Mouse (Mus musculus) forebrain, embryonic 14.5 days (tissue): ENCODE data around the gene Irs2. TPM values are rescaled to one million over a fixed set of nuclear protein-coding genes. Genes with fewer than 3 reads are reported as not detected.

Source experiments
- ATAC-seq: fragments of 200-750 bp; cut with Nextera tagmentation; 2 replicates; pipeline ENCODE4 v1.8.0; 2017; ENCODE audit warnings: mild to moderate bottlenecking, moderate library complexity
- DNase-seq: peaks from one replicate; pipeline ENCODE4 v3.0.0-alpha.2; 2015; ENCODE audit warnings: low spot score
- H3K27ac ChIP-seq: fragments of 300-500 bp; sonication (generic); 2 replicates; pipeline ENCODE4 v1.5.1; 2014; ENCODE audit warnings: low read depth, mild to moderate bottlenecking, control low read depth, low read length, moderate library complexity
- H3K27me3 ChIP-seq: fragments of 300-500 bp; sonication (generic); replicated peaks from 2 replicates; pipeline ENCODE4 v1.6.1; 2014; ENCODE audit warnings: low read length, control low read depth, mixed read lengths; ENCODE audit not compliant: control insufficient read depth, insufficient read depth
- H3K36me3 ChIP-seq: fragments of 300-500 bp; sonication (generic); 2 replicates; pipeline ENCODE4 v1.6.1; 2014; ENCODE audit warnings: low read length, control low read depth; ENCODE audit not compliant: control insufficient read depth, insufficient read depth
- H3K4me1 ChIP-seq: fragments of 300-500 bp; sonication (generic); 2 replicates; pipeline ENCODE4 v1.6.1; 2014; ENCODE audit warnings: antibody characterized with exemption, low read length, control low read depth; ENCODE audit not compliant: control insufficient read depth, insufficient read depth
- H3K4me2 ChIP-seq: fragments of 300-500 bp; sonication (generic); 2 replicates; pipeline ENCODE4 v1.6.1; 2014; ENCODE audit warnings: mild to moderate bottlenecking, control low read depth, low read length
- H3K4me3 ChIP-seq: fragments of 300-500 bp; sonication (generic); 2 replicates; pipeline ENCODE4 v1.5.1; 2014; ENCODE audit warnings: low read depth, low read length, control low read depth
- H3K9ac ChIP-seq: fragments of 300-500 bp; sonication (generic); 2 replicates; pipeline ENCODE4 v1.6.1; 2014; ENCODE audit warnings: mild to moderate bottlenecking, low read length, control low read depth, moderate library complexity
- H3K9me3 ChIP-seq: fragments of 300-500 bp; sonication (generic); replicated peaks from 2 replicates; pipeline ENCODE4 v1.6.1; 2016; ENCODE audit warnings: low read length, control low read depth, mixed read lengths; ENCODE audit not compliant: control insufficient read depth
- WGBS: fragments of 180-500 bp; shearing (Covaris S2); extraction: QIAGEN DNeasy Blood & Tissue Kit; methylation state at CpG from one replicate; pipeline ENCODE4 v1.1.7; 2014; 5-methylcytosine and 5-hydroxymethylcytosine counted together
- polyA plus RNA-seq: library from polyadenylated mRNA; unstranded; fragments of >200 nt; fragmentation: Nextera tagmentation; extraction: Ambion mirVana; gene quantifications from 2 replicates; pipeline ENCODE4 v1.2.1, GENCODE M21; 2014

Gene Irs2
- polyA plus RNA-seq, 1 experiment from 2014 or later: 3.9 TPM

DNA sequence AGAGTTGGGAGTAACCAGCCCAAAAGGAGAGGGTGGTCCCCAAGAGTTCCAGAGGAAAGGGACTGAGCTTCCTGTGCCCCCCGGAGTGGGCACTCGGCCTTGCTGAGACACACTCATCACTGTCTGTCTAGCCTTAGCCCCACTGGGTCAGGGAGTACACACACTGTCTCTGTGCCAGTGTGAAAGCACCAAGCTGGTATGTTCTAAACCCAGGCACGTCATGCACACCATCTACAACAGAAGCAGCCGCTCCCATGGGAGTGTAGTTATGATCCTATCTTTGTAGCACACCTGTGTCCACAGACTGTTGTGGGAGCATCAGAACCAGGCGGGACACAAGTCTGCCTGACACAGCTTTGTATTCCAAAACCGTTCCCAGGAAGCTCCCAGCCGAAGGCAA is 31.8 kb upstream of the Irs2 start:
- Histone ChIP-seq H3K27ac (no peak overlapping the region), H3K4me3 (no peak overlapping the region), H3K9ac (no peak overlapping the region), H3K4me1 (no peaks in the 10 kb centered on the region; the same call in 1 of the 2 replicates), H3K9me3 (no peaks in the 10 kb centered on the region), H3K4me2 (no peak overlapping the region), H3K36me3 (no peaks in the 10 kb centered on the region), H3K27me3 (no peaks in the 10 kb centered on the region)
- no peak for DNase-seq
- 91% methylated on average over 7 of the region's 7 CpGs for WGBS
- no peak for ATAC-seq

DNA sequence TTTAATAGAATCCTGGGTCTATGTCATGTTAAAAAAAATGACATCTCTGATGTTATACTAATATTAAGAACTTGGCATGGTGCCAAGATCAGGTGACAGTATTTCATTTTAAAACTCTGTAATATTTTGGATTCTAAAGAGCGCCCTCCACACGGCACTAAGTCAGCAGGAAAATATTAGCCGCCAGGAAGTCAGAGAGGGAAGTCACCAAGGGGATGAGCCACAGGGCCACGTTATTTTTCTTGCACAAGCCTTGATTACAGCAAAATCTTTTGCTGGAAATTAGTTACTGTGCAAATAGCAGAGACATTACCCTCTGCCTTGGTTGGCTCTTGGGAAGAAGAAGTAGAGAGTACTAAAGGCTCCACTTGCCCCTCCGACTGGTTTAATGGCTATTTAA is 30.5 kb upstream of the Irs2 start:
- H3K4me3 ChIP-seq: no peak overlapping the region
- DNase-seq: no peak
- H3K4me2 ChIP-seq: no peak overlapping the region
- no peaks in the 10 kb centered on the region for H3K27me3 ChIP-seq
- no peaks in the 10 kb centered on the region; the same call in 1 of the 2 replicates for H3K4me1 ChIP-seq
- no peak overlapping the region for H3K27ac ChIP-seq
- 89% methylated on average over 5 of the region's 5 CpGs for WGBS
- no peak overlapping the region for H3K9ac ChIP-seq
- H3K9me3 ChIP-seq: no peaks in the 10 kb centered on the region
- ATAC-seq: no peak
- no peaks in the 10 kb centered on the region for H3K36me3 ChIP-seq

- WGBS: 90% methylated on average over 5 of the region's 5 CpGs
- Histone ChIP-seq H3K27ac (no peak overlapping the region), H3K4me1 (no peaks in the 10 kb centered on the region; the same call in 1 of the 2 replicates), H3K27me3 (no peaks in the 10 kb centered on the region), H3K9me3 (no peaks in the 10 kb centered on the region), H3K9ac (no peak overlapping the region), H3K4me2 (no peak overlapping the region), H3K4me3 (no peak overlapping the region), H3K36me3 (no peaks in the 10 kb centered on the region)
- no peak for DNase-seq
- no peak for ATAC-seq
Observed at GRCm38 (mm10) chr8:11038367-11038766, 30.1 kb upstream of the Irs2 start.

GRCm38 (mm10) chr8:11036790-11037189 is 28.5 kb upstream of the Irs2 start:
- Histone ChIP-seq H3K9me3 (no peaks in the 10 kb centered on the region), H3K27ac (no peak overlapping the region), H3K36me3 (no peaks in the 10 kb centered on the region), H3K27me3 (no peaks in the 10 kb centered on the region), H3K4me1 (no peaks in the 10 kb centered on the region; the same call in 1 of the 2 replicates), H3K4me2 (no peak overlapping the region; the same call in 1 of the 2 replicates), H3K4me3 (no peak overlapping the region), H3K9ac (no peak overlapping the region)
- no peak for DNase-seq
- no peak for ATAC-seq
- WGBS: 84% methylated on average over 3 of the region's 3 CpGs

- peak overlapping the region; percentile 18; the same call in 1 of the 2 replicates for H3K4me2 ChIP-seq
- H3K36me3 ChIP-seq: no peaks in the 10 kb centered on the region
- H3K9me3 ChIP-seq: no peaks in the 10 kb centered on the region
- H3K4me3 ChIP-seq: no peak overlapping the region
- no peak overlapping the region for H3K9ac ChIP-seq
- 6% methylated on average over 19 of the region's 19 CpGs for WGBS
- H3K4me1 ChIP-seq: no peaks in the 10 kb centered on the region; the same call in 1 of the 2 replicates
- no peak overlapping the region for H3K27ac ChIP-seq
- no peaks in the 10 kb centered on the region for H3K27me3 ChIP-seq
- DNase-seq (peak; percentile 58), ATAC-seq (peak; percentile 60)
Observed at GRCm38 (mm10) chr8:11035628-11036416, 27.6 kb upstream of the Irs2 start.

- Histone ChIP-seq H3K27me3 (no peaks in the 10 kb centered on the region), H3K27ac (no peak overlapping the region), H3K9ac (no peak overlapping the region), H3K36me3 (no peaks in the 10 kb centered on the region), H3K4me2 (no peak overlapping the region), H3K9me3 (no peaks in the 10 kb centered on the region), H3K4me3 (no peak overlapping the region), H3K4me1 (no peaks in the 10 kb centered on the region)
- DNase-seq (no peak), ATAC-seq (no peak)
- 70% methylated on average over 3 of the region's 3 CpGs for WGBS
Observed at GRCm38 (mm10) chr8:11024871-11025270, 16.6 kb upstream of the Irs2 start.

GRCm38 (mm10) chr8:11020949-11021572 is 12.8 kb upstream of the Irs2 start:
- no peak for DNase-seq
- WGBS: 95% methylated on average over 9 of the region's 9 CpGs
- no peak overlapping the region for H3K27ac ChIP-seq
- H3K4me1 ChIP-seq: no peaks in the 10 kb centered on the region
- no peaks in the 10 kb centered on the region for H3K9me3 ChIP-seq
- no peak overlapping the region for H3K4me3 ChIP-seq
- H3K27me3 ChIP-seq: no peaks in the 10 kb centered on the region
- no peaks in the 10 kb centered on the region for H3K36me3 ChIP-seq
- no peak overlapping the region for H3K4me2 ChIP-seq
- no peak for ATAC-seq
- H3K9ac ChIP-seq: no peak overlapping the region

- no peak overlapping the region for H3K4me2 ChIP-seq
- 92% methylated on average over 3 of the region's 3 CpGs for WGBS
- no peak for ATAC-seq
Observed at GRCm38 (mm10) chr8:11015622-11016021, 7.4 kb upstream of the Irs2 start.

DNA sequence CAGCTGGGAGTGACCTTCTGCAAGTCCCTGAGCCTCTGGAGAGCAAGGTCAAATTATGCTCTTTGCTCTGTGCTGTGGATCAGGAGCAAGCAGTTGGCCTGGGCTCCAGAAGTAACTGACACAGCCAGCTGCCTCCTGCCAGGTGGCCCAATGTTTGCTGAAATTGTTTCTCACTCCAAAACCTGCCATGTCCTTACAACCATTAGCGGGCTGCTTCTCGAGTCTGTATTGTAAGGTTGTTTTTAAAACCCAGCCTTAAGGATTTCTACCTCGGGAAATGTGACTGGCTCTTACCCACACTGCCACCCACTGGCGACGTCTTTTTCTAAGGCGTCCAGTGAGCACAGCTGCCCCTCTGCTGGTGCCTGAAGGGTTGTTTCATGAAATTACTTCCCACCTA is 5.0 kb upstream of the Irs2 start:
- Histone ChIP-seq H3K27ac (no peak overlapping the region), H3K9me3 (no peaks in the 10 kb centered on the region), H3K4me1 (peaks cover 14% of the 10 kb centered on the region), H3K4me3 (no peak overlapping the region), H3K27me3 (0 out of 2 replicates have a peak, but pooled peaks cover 3% of the 10 kb centered on the region), H3K4me2 (no peak overlapping the region), H3K36me3 (no peaks in the 10 kb centered on the region), H3K9ac (no peak overlapping the region)
- under 1% methylated on average over 6 of the region's 6 CpGs for whole genome bisulfite sequencing
- DNase-seq (peak; percentile 86), ATAC-seq (no peak)

More at GRCm38 (mm10) chr8:11015622-11016021, 7.4 kb upstream of the Irs2 start:
- Histone ChIP-seq H3K27ac (no peak overlapping the region), H3K9ac (no peak overlapping the region), H3K36me3 (no peaks in the 10 kb centered on the region), H3K4me3 (no peak overlapping the region), H3K9me3 (no peaks in the 10 kb centered on the region), H3K27me3 (0 out of 2 replicates have a peak, but pooled peaks cover 3% of the 10 kb centered on the region), H3K4me1 (peaks cover 6% of the 10 kb centered on the region; the same call in 1 of the 2 replicates)
- no peak for DNase-seq
